Mouse (Mus musculus): ENCODE measurements at regions not wholly inside any gene's neighbourhood (a gene's known extent, or its start where the extent isn't known, plus 50 kb on each side); places are given as distances from the start of the nearest gene placed in this dataset.
"Not testable (repeated sequence)": the region's sequence is repeated elsewhere in the genome, so short reads cannot be mapped to it uniquely, and the experiment has no call there.

DNA sequence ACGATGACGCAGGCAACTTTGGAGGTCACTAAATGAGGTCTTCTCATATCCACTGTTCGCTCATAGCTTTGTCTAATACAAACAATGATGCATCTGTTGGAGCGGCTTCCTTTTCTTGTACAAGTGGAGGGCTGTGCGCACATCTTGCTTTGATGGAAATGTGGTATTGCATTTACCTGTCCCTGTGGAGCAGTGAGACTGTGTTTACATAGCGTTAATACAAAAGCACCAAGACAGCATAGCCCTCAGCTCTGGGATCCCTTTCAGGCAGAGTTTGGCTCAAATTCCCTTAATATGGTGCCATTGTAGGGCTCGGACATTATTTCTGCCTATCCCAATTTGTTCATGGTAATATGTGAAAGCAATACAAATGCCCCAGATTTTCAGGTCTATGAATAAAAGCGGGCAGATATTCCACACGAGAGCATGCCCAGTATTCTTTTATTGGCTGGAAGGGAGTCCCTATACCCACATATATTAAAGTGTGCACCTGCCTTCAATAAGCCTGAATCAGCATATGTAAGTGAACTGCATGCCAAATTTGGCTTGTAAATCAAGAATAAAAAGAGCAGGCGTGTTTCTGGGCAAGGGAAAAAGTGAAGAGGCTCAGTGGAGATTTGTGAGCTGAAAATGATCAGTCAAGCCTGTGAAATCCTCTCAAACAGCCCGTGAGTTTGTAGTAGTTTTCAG, 236.6 kb downstream of the Fgf9 start:
- Histone ChIP-seq H3K9ac (replicated peaks; ENCODE audit: low read depth, low read length) (no peak overlapping the region), H3K4me2 (ENCODE audit: low read length) (no peak overlapping the region), H3K4me3 (replicated peaks; ENCODE audit: low read length) (no peak overlapping the region), H3K4me1 (replicated peaks; ENCODE audit: control insufficient read depth, insufficient read depth, low read length) (no peaks in the 10 kb centered on the region), H3K27ac (ENCODE audit: low read length) (no peak overlapping the region), H3K9me3 (ENCODE audit: control insufficient read depth, low read length) (no peaks in the 10 kb centered on the region), H3K36me3 (ENCODE audit: control insufficient read depth, insufficient read depth) (no peaks in the 10 kb centered on the region), H3K27me3 (replicated peaks; ENCODE audit: control insufficient read depth, insufficient read depth, low read length) (no peaks in the 10 kb centered on the region)
- ATAC-seq: no peak
- 74% methylated on average over 11 of the region's 11 CpGs for whole genome bisulfite sequencing

DNA sequence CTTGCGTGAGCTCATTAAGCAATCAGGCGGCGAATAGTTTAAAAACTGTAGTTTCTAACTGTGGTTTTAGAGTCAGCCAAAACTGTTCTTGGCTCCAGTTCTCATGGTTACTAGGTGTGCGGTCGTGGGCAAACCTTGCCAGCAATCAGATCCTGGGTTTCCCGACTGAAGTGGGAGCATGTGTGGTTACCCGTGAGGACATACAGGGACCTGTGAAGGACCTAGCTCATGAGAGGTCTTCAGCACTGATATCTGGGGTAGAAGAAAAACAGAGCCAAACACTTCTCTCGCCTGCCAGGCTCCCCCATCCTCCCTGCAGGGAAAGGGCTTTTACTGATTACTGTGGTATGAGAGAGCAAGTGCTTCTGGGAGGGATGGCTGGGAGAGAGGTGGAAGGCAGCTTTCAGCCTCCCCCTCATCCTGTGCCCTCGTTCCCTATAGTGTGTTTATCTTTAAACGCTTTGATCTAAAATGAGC, 230.1 kb downstream of the Fgf9 start:
- Histone ChIP-seq H3K4me2 (ENCODE audit: low read length) (no peak overlapping the region), H3K9ac (replicated peaks; ENCODE audit: low read depth, low read length) (no peak overlapping the region), H3K27me3 (replicated peaks; ENCODE audit: control insufficient read depth, insufficient read depth, low read length) (no peaks in the 10 kb centered on the region), H3K9me3 (ENCODE audit: control insufficient read depth, low read length) (no peaks in the 10 kb centered on the region), H3K27ac (ENCODE audit: low read length) (no peak overlapping the region), H3K4me1 (replicated peaks; ENCODE audit: control insufficient read depth, insufficient read depth, low read length) (no peaks in the 10 kb centered on the region), H3K36me3 (ENCODE audit: control insufficient read depth, insufficient read depth) (no peaks in the 10 kb centered on the region), H3K4me3 (replicated peaks; ENCODE audit: low read length) (no peak overlapping the region)
- no peak for ATAC-seq
- WGBS: 77% methylated on average over 10 of the region's 10 CpGs

DNA sequence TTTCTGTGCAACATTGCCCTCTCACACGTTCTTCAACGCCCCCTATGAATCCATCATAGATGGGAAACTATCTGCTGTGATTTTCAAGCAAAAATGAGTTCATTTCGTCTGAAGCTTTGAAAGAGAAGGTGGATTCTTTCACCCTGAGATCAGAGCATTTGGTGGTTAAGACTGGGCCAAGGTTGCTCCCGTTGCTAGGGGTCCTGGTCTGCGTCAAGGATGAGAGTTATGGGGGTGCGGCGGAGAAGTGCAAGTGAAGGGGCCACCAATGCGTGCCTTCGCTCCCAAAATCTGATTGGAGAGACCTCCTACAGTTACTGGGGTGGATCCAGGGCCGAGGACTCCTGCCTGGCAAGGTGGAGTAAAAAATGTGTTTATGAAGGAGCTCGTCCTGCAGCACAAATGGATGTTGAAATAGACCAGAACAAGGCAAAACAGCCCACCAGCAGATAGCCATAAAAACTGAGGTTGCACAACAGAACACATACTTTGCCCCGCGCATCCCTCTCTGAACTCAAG, 215.7 kb downstream of the Fgf9 start:
- Histone ChIP-seq H3K27ac (ENCODE audit: low read length) (no peak overlapping the region), H3K4me1 (replicated peaks; ENCODE audit: control insufficient read depth, insufficient read depth, low read length) (no peaks in the 10 kb centered on the region), H3K9ac (replicated peaks; ENCODE audit: low read depth, low read length) (no peak overlapping the region), H3K9me3 (ENCODE audit: control insufficient read depth, low read length) (no peaks in the 10 kb centered on the region), H3K36me3 (ENCODE audit: control insufficient read depth, insufficient read depth) (no peaks in the 10 kb centered on the region), H3K4me2 (ENCODE audit: low read length) (no peak overlapping the region), H3K4me3 (replicated peaks; ENCODE audit: low read length) (no peak overlapping the region), H3K27me3 (replicated peaks; ENCODE audit: control insufficient read depth, insufficient read depth, low read length) (no peaks in the 10 kb centered on the region)
- no peak for ATAC-seq
- WGBS: 87% methylated on average over 13 of the region's 13 CpGs

DNA sequence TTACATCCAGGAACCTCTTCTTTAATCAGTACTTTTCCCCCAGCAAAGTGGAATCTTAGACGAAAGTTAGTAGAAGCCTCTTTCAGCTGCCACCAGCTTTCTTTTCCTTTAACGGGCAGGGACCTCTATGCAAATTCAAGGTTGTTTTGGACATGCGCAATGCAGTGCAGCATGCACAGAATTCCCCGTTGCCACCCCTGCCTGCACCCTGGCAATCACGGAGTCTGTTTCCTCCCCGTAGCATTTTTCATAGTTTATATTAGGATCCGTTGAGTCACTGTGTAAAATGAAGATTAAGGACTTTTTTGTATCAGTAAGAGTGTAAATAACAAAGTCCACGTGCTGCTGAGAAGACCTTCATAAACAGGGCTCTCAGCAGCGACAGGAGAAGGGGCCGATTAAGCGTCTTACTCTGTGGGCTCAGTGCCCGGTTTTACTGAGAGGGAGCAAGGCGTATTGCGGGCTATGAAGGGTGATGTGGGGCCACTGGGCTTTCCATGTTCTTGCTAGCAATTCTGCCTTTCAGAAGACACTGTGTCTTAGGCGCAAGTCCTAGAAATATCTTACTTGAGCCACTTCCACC, 212.5 kb downstream of the Fgf9 start:
- ATAC-seq: no peak
- H3K4me3 ChIP-seq (replicated peaks; ENCODE audit: low read length): no peak overlapping the region; the same call in 1 of the 2 replicates
- peak overlapping the region; percentile 36 for H3K4me2 ChIP-seq (ENCODE audit: low read length)
- H3K27me3 ChIP-seq (replicated peaks; ENCODE audit: control insufficient read depth, insufficient read depth, low read length): no peaks in the 10 kb centered on the region
- H3K36me3 ChIP-seq (ENCODE audit: control insufficient read depth, insufficient read depth): no peaks in the 10 kb centered on the region
- WGBS: 59% methylated on average over 15 of the region's 15 CpGs
- no peaks in the 10 kb centered on the region for H3K4me1 ChIP-seq (replicated peaks; ENCODE audit: control insufficient read depth, insufficient read depth, low read length)
- H3K9ac ChIP-seq (replicated peaks; ENCODE audit: low read depth, low read length): no peak overlapping the region
- H3K9me3 ChIP-seq (ENCODE audit: control insufficient read depth, low read length): no peaks in the 10 kb centered on the region
- H3K27ac ChIP-seq (ENCODE audit: low read length): no peak overlapping the region

DNA sequence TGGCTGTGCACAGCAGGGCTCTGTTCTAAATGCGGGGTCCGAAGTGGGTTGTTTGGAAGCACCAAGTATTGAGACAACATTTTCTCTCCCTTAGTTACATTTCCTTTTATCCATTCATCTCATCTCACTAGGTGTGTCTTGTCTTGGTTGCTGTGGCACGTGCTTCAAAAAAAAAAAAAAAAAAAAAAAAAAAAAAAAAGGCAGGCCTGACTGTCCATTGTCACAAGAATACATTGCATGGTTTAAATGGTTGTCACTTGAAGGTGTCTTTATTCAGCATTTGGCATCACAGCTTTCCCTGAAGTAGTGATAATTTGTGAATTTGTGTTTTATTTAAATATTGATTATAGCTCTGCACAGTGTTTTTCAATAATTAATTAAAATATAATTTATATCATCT, 211.9 kb downstream of the Fgf9 start:
- Histone ChIP-seq H3K9ac (replicated peaks; ENCODE audit: low read depth, low read length) (no peak overlapping the region), H3K4me3 (replicated peaks; ENCODE audit: low read length) (no peak overlapping the region), H3K36me3 (ENCODE audit: control insufficient read depth, insufficient read depth) (no peaks in the 10 kb centered on the region), H3K9me3 (ENCODE audit: control insufficient read depth, low read length) (no peaks in the 10 kb centered on the region), H3K27ac (ENCODE audit: low read length) (no peak overlapping the region), H3K4me1 (replicated peaks; ENCODE audit: control insufficient read depth, insufficient read depth, low read length) (no peaks in the 10 kb centered on the region), H3K4me2 (ENCODE audit: low read length) (no peak overlapping the region), H3K27me3 (replicated peaks; ENCODE audit: control insufficient read depth, insufficient read depth, low read length) (no peaks in the 10 kb centered on the region)
- 76% methylated on average over 3 of the region's 3 CpGs for WGBS
- ATAC-seq: no peak

DNA sequence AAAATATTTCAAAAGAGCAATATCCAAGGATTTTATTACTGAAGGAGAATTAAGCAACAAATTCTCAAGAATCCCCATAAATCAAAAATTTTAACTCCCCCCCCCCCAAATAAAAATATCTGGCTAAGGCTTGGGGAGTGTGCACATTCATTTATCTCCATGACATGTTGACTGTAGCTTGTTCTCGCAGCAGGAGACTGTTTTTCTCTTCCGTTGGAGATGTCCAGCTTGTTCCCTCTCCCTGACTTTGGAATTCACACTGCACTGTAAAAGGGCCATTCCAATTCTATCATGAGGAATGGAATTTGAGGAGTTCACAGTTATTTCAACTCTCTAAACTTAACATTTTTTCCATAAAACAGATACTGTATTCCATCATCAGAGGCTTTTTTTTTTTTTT, 204.1 kb downstream of the Fgf9 start:
- not testable (repeated sequence) for H3K4me1 ChIP-seq (replicated peaks; ENCODE audit: control insufficient read depth, insufficient read depth, low read length); H3K36me3 ChIP-seq (ENCODE audit: control insufficient read depth, insufficient read depth); H3K27me3 ChIP-seq (replicated peaks; ENCODE audit: control insufficient read depth, insufficient read depth, low read length); H3K27ac ChIP-seq (ENCODE audit: low read length); ATAC-seq; H3K9me3 ChIP-seq (ENCODE audit: control insufficient read depth, low read length); H3K4me2 ChIP-seq (ENCODE audit: low read length); H3K9ac ChIP-seq (replicated peaks; ENCODE audit: low read depth, low read length); H3K4me3 ChIP-seq (replicated peaks; ENCODE audit: low read length)
- 88% methylated on average over 2 of the region's 2 CpGs for WGBS

DNA sequence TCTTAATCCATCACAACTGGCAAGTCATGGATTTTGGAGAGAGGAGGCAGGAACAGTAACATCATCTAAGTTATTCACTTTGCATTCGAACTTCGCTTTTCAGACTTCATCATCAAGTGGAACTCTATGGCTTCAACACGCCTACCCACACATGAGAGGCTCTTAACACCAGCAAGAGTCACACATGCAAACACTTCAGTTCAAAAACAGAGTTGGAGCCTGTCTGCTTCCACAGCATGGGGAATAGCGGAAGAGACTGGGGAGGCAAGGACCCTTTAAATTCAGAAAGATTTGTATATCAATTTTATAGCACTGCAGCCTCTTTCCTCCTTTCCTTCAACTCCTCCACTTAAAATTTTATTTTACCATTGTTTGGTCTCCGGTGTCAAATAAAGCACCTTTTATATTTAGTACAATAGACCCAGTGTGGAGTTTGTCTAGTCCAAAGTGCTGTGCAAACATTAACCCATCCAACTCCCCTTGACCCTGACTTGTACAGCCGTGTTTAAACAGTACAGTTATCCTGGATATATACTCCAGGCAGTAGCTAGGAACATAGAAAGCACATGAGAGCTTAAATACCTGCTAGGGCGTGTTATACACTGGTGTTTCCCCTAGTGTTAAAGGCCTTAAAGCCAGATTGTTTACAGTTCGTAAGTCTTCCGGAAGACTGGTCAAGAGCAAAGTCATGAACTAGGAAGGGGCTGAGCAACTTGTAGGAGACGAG, 203.5 kb downstream of the Fgf9 start:
- no peaks in the 10 kb centered on the region for H3K9me3 ChIP-seq (ENCODE audit: control insufficient read depth, low read length)
- H3K27me3 ChIP-seq (replicated peaks; ENCODE audit: control insufficient read depth, insufficient read depth, low read length): no peaks in the 10 kb centered on the region
- no peak overlapping the region for H3K4me3 ChIP-seq (replicated peaks; ENCODE audit: low read length)
- H3K4me1 ChIP-seq (replicated peaks; ENCODE audit: control insufficient read depth, insufficient read depth, low read length): no peaks in the 10 kb centered on the region
- H3K9ac ChIP-seq (replicated peaks; ENCODE audit: low read depth, low read length): no peak overlapping the region
- no peaks in the 10 kb centered on the region for H3K36me3 ChIP-seq (ENCODE audit: control insufficient read depth, insufficient read depth)
- ATAC-seq: no peak
- no peak overlapping the region for H3K4me2 ChIP-seq (ENCODE audit: low read length)
- H3K27ac ChIP-seq (ENCODE audit: low read length): no peak overlapping the region
- 76% methylated on average over 10 of the region's 10 CpGs for WGBS

DNA sequence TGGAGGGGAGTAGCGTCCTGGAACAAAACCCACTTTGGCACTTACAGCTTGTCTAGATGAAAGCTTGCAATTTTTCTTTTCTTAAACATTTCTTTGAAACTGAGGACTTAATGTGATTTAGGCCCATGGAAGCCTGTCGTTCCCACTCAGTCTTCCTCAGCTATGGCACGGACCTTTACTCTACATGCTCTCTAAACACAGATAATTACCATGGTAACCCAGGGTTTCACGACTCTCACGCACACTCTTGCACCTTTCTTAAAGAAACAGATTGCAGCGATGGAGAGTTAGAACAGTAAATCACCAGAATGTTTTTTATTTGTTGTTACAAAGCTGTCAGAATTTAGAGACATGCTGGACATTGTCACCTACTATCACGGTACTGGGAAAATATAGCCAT, 195.0 kb downstream of the Fgf9 start:
- ATAC-seq: no peak
- Histone ChIP-seq H3K36me3 (ENCODE audit: control insufficient read depth, insufficient read depth) (no peaks in the 10 kb centered on the region), H3K4me3 (replicated peaks; ENCODE audit: low read length) (no peak overlapping the region), H3K4me2 (ENCODE audit: low read length) (no peak overlapping the region), H3K4me1 (replicated peaks; ENCODE audit: control insufficient read depth, insufficient read depth, low read length) (no peaks in the 10 kb centered on the region), H3K27ac (ENCODE audit: low read length) (no peak overlapping the region), H3K9me3 (ENCODE audit: control insufficient read depth, low read length) (no peaks in the 10 kb centered on the region), H3K27me3 (replicated peaks; ENCODE audit: control insufficient read depth, insufficient read depth, low read length) (no peaks in the 10 kb centered on the region), H3K9ac (replicated peaks; ENCODE audit: low read depth, low read length) (no peak overlapping the region)
- WGBS: 57% methylated on average over 7 of the region's 7 CpGs

DNA sequence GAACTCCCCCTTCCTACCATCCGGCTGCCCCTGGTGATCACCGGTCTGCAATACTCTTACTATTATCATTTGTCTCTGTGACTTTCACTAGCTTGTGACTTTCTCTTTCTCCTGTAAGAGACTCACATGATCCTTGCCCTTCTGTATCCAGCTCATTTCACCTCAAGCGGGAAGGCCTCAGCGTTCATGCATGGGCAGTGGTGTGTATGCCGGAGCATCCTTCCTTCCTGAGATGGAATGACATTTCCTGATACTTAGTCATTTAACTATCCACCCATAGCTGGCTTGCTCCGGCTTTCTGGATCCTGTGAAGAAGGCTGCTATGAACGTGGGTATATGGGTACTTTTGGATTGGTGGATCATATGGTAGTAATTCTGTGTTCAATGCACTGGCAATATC, 194.1 kb downstream of the Fgf9 start:
- H3K27ac ChIP-seq (ENCODE audit: low read length): no peak overlapping the region
- no peak overlapping the region for H3K4me2 ChIP-seq (ENCODE audit: low read length)
- H3K4me3 ChIP-seq (replicated peaks; ENCODE audit: low read length): no peak overlapping the region
- H3K4me1 ChIP-seq (replicated peaks; ENCODE audit: control insufficient read depth, insufficient read depth, low read length): no peaks in the 10 kb centered on the region
- no peak for ATAC-seq
- no peaks in the 10 kb centered on the region for H3K36me3 ChIP-seq (ENCODE audit: control insufficient read depth, insufficient read depth)
- 88% methylated on average over 7 of the region's 7 CpGs for WGBS
- no peak overlapping the region for H3K9ac ChIP-seq (replicated peaks; ENCODE audit: low read depth, low read length)
- H3K27me3 ChIP-seq (replicated peaks; ENCODE audit: control insufficient read depth, insufficient read depth, low read length): no peaks in the 10 kb centered on the region
- no peaks in the 10 kb centered on the region for H3K9me3 ChIP-seq (ENCODE audit: control insufficient read depth, low read length)
